9 mouse cellular contexts compared by ENCODE assay signal in genomic region chr14:21368622-21369021, GRCm38 (mm10).
DNase-seq lines count a peak whose midpoint lies in the region; ATAC-seq and TF ChIP-seq lines count a peak whose summit lies in the region.
"Had no signal": no experiment of that assay in that cellular context is flagged by ENCODE, and none has a peak within 500 bp of the region (broad histone marks: within the 10 kb centered on the region; RNA-seq: fewer than 3 reads in every experiment).

No protein-coding gene starts in this region.

- no peaks in the 10 kb centered on the region for H3K36me3 ChIP-seq in embryonic facial prominence, embryonic 14.5 days (ENCODE audit: control insufficient read depth, insufficient read depth, low read length)
- no peaks in the 10 kb centered on the region for H3K36me3 ChIP-seq in hindbrain, embryonic 14.5 days (replicated peaks; ENCODE audit: control insufficient read depth, insufficient read depth)
- no peaks in the 10 kb centered on the region for H3K36me3 ChIP-seq in midbrain, postnatal 0 days (ENCODE audit: insufficient read depth, low read length)
- H3K36me3 ChIP-seq: embryonic facial prominence, embryonic 15.5 days; limb, embryonic 15.5 days had no signal

- no peaks in the 10 kb centered on the region for H3K9me3 ChIP-seq in embryonic facial prominence, embryonic 14.5 days (ENCODE audit: control insufficient read depth, low read length)
- H3K9me3 ChIP-seq in hindbrain, embryonic 14.5 days (ENCODE audit: control insufficient read depth, low read length) = no peaks in the 10 kb centered on the region
- H3K9me3 ChIP-seq in midbrain, postnatal 0 days (ENCODE audit: low read length) = no peaks in the 10 kb centered on the region
- H3K9me3 ChIP-seq: embryonic facial prominence, embryonic 15.5 days; limb, embryonic 15.5 days had no signal

- 0 out of 2 replicates have a peak overlapping the region, but pooled peaks have one; percentile 8 for H3K27ac ChIP-seq in embryonic facial prominence, embryonic 14.5 days (replicated peaks; ENCODE audit: low read depth, low read length)
- H3K27ac ChIP-seq in hindbrain, embryonic 14.5 days = peak overlapping the region; percentile 86
- H3K27ac ChIP-seq in midbrain, postnatal 0 days (ENCODE audit: low read depth, low read length) = peak overlapping the region; percentile 70
- H3K27ac ChIP-seq: limb, embryonic 15.5 days had no signal

- H3K4me1 ChIP-seq in embryonic facial prominence, embryonic 14.5 days (ENCODE audit: control insufficient read depth, insufficient read depth, low read length) = peaks cover 16% of the 10 kb centered on the region
- peaks cover 31% of the 10 kb centered on the region for H3K4me1 ChIP-seq in hindbrain, embryonic 14.5 days (replicated peaks; ENCODE audit: control insufficient read depth, insufficient read depth, low read length)
- H3K4me1 ChIP-seq in midbrain, postnatal 0 days (ENCODE audit: insufficient read depth, low read length) = peaks cover 7% of the 10 kb centered on the region; the same call in 1 of the 2 replicates

- 49% methylated on average over 2 of the region's 2 CpGs for WGBS in embryonic facial prominence, embryonic 14.5 days
- 12% methylated on average over 2 of the region's 2 CpGs for WGBS in hindbrain, embryonic 14.5 days
- 25% methylated on average over 2 of the region's 2 CpGs for WGBS in midbrain, postnatal 0 days

- no peak overlapping the region for H3K4me3 ChIP-seq in embryonic facial prominence, embryonic 14.5 days (ENCODE audit: low read depth, low read length)
- H3K4me3 ChIP-seq in hindbrain, embryonic 14.5 days (replicated peaks; ENCODE audit: low read length) = no peak overlapping the region
- no peak overlapping the region for H3K4me3 ChIP-seq in midbrain, postnatal 0 days (ENCODE audit: low read depth, low read length)
- H3K4me3 ChIP-seq: embryonic facial prominence, embryonic 15.5 days; limb, embryonic 15.5 days had no signal

- ATAC-seq in embryonic facial prominence, embryonic 14.5 days (ENCODE audit: low read depth) = no peak
- ATAC-seq in hindbrain, embryonic 14.5 days (ENCODE audit: low FRiP score) = 0 out of 2 replicates have a peak, but pooled peaks have one; percentile 57
- no peak for ATAC-seq in midbrain, postnatal 0 days (ENCODE audit: low FRiP score)

- no peak overlapping the region for H3K9ac ChIP-seq in embryonic facial prominence, embryonic 14.5 days (ENCODE audit: low read depth, low read length)
- H3K9ac ChIP-seq in hindbrain, embryonic 14.5 days = no peak overlapping the region
- H3K9ac ChIP-seq in midbrain, postnatal 0 days (replicated peaks; ENCODE audit: low read length, poor library complexity, severe bottlenecking) = no peak overlapping the region
- H3K9ac ChIP-seq: embryonic facial prominence, embryonic 15.5 days; limb, embryonic 15.5 days had no signal

- H3K27me3 ChIP-seq in embryonic facial prominence, embryonic 14.5 days (replicated peaks; ENCODE audit: control insufficient read depth, insufficient read depth, low read length) = no peaks in the 10 kb centered on the region
- no peaks in the 10 kb centered on the region for H3K27me3 ChIP-seq in hindbrain, embryonic 14.5 days (ENCODE audit: control insufficient read depth, insufficient read depth, low read length)
- no peaks in the 10 kb centered on the region for H3K27me3 ChIP-seq in midbrain, postnatal 0 days (ENCODE audit: insufficient read depth, low read length)
- H3K27me3 ChIP-seq: embryonic facial prominence, embryonic 15.5 days; limb, embryonic 15.5 days had no signal

- no peak for TF ChIP-seq CTCF in midbrain, postnatal 0 days (IDR thresholded peaks at IDR 0.05)

- DNase-seq in adipocyte (ENCODE audit: low spot score) = peak; percentile 2
- no peak for DNase-seq in embryonic facial prominence, embryonic 14.5 days (ENCODE audit: low spot score)
- no peak for DNase-seq in hindbrain, embryonic 14.5 days (ENCODE audit: low spot score)
- DNase-seq in midbrain, postnatal 0 days (ENCODE audit: low spot score) = no peak
- no peak for DNase-seq in lung, postnatal 4 days
- DNase-seq in adrenal gland, adult 8-10 months = no peak
- no peak for DNase-seq in thymus, adult 18-20 months

- H3K4me2 ChIP-seq in embryonic facial prominence, embryonic 14.5 days (ENCODE audit: low read depth, low read length) = no peak overlapping the region
- peak overlapping the region; percentile 15; the same call in 1 of the 2 replicates for H3K4me2 ChIP-seq in hindbrain, embryonic 14.5 days (replicated peaks)
- no peak overlapping the region for H3K4me2 ChIP-seq in midbrain, postnatal 0 days (ENCODE audit: low read depth, low read length, poor library complexity, severe bottlenecking)
- H3K4me2 ChIP-seq: embryonic facial prominence, embryonic 15.5 days; limb, embryonic 15.5 days had no signal

Comparison
In these comparisons a context has a peak if more than half of its experiments do, and no peak if none do; other contexts are left out.
1. H3K27ac ChIP-seq: peak in every context shown above with its lines; median percentile 86 in hindbrain, embryonic 14.5 days; 70 in midbrain, postnatal 0 days; 8 in embryonic facial prominence, embryonic 14.5 days.